Mouse (Mus musculus) liver, embryonic 12.5 days (tissue): ENCODE measurements at regions not wholly inside any gene's neighbourhood (a gene's known extent, or its start where the extent isn't known, plus 50 kb on each side); places are given as distances from the start of the nearest gene placed in this dataset.

Source experiments
- ATAC-seq: fragments of 200-750 bp; cut with Nextera tagmentation; 2 replicates; pipeline ENCODE4 v1.8.0; 2017; ENCODE audit warnings: moderate number of reproducible peaks, mild to moderate bottlenecking, moderate library complexity
- H3K27ac ChIP-seq: fragments of 300-500 bp; sonication (generic); 2 replicates; pipeline ENCODE4 v1.5.1; 2016; ENCODE audit warnings: mild to moderate bottlenecking
- H3K27me3 ChIP-seq: fragments of 300-500 bp; sonication (generic); replicated peaks from 2 replicates; pipeline ENCODE4 v1.6.1; 2016; ENCODE audit warnings: mild to moderate bottlenecking, moderate library complexity
- H3K36me3 ChIP-seq: fragments of 300-500 bp; sonication (generic); 2 replicates; pipeline ENCODE4 v1.6.1; 2016; ENCODE audit warnings: mild to moderate bottlenecking, moderate library complexity
- H3K4me1 ChIP-seq: fragments of 300-500 bp; sonication (generic); 2 replicates; pipeline ENCODE4 v1.6.1; 2016
- H3K4me2 ChIP-seq: fragments of 300-500 bp; sonication (generic); 2 replicates; pipeline ENCODE4 v1.6.1; 2016; ENCODE audit warnings: mild to moderate bottlenecking, moderate library complexity
- H3K4me3 ChIP-seq: fragments of 300-500 bp; sonication (generic); 2 replicates; pipeline ENCODE4 v1.5.1; 2016; ENCODE audit warnings: mild to moderate bottlenecking, moderate library complexity
- H3K9ac ChIP-seq: fragments of 300-500 bp; sonication (generic); 2 replicates; pipeline ENCODE4 v1.6.1; 2016; ENCODE audit warnings: mild to moderate bottlenecking, moderate library complexity
- H3K9me3 ChIP-seq: fragments of 300-500 bp; sonication (generic); replicated peaks from 2 replicates; pipeline ENCODE4 v1.6.1; 2016; ENCODE audit warnings: mild to moderate bottlenecking, moderate library complexity
- WGBS: fragments of 180-500 bp; shearing (Covaris S2); methylation state at CpG from one replicate; pipeline ENCODE4 v1.1.7; 2016; ENCODE audit not compliant: insufficient replicate concordance; 5-methylcytosine and 5-hydroxymethylcytosine counted together

- H3K9me3 ChIP-seq: no peaks in the 10 kb centered on the region
- H3K4me2 ChIP-seq: no peak overlapping the region
- no peak overlapping the region for H3K27ac ChIP-seq
- no peaks in the 10 kb centered on the region for H3K36me3 ChIP-seq
- no peak for ATAC-seq
- H3K4me3 ChIP-seq: no peak overlapping the region
- H3K27me3 ChIP-seq: no peaks in the 10 kb centered on the region
- peaks cover 5% of the 10 kb centered on the region; the same call in 1 of the 2 replicates for H3K4me1 ChIP-seq
- WGBS: 77% methylated on average over 11 of the region's 11 CpGs
- H3K9ac ChIP-seq: no peak overlapping the region
These were observed 160.3 kb upstream of the Tll1 start for GRCm38 (mm10) chr8:64366226-64366973.

- Histone ChIP-seq H3K4me2 (no peak overlapping the region), H3K9me3 (no peaks in the 10 kb centered on the region), H3K4me1 (no peaks in the 10 kb centered on the region), H3K27me3 (no peaks in the 10 kb centered on the region), H3K4me3 (no peak overlapping the region), H3K36me3 (no peaks in the 10 kb centered on the region), H3K27ac (no peak overlapping the region), H3K9ac (no peak overlapping the region)
- ATAC-seq: no peak
- 75% methylated on average over 5 of the region's 5 CpGs for WGBS
These were observed 151.0 kb upstream of the Tll1 start for GRCm38 (mm10) chr8:64357092-64357491.

GRCm38 (mm10) chr8:64348082-64348646 lies 142.1 kb upstream of the Tll1 start:
- Histone ChIP-seq H3K4me3 (no peak overlapping the region), H3K9me3 (no peaks in the 10 kb centered on the region), H3K36me3 (no peaks in the 10 kb centered on the region), H3K27ac (no peak overlapping the region), H3K4me2 (no peak overlapping the region), H3K9ac (no peak overlapping the region), H3K27me3 (no peaks in the 10 kb centered on the region), H3K4me1 (no peaks in the 10 kb centered on the region)
- no peak for ATAC-seq
- WGBS: 63% methylated on average over 3 of the region's 3 CpGs

GRCm38 (mm10) chr8:64347490-64347889 lies 141.4 kb upstream of the Tll1 start:
- H3K9me3 ChIP-seq: no peaks in the 10 kb centered on the region
- H3K36me3 ChIP-seq: no peaks in the 10 kb centered on the region
- H3K4me2 ChIP-seq: no peak overlapping the region
- H3K9ac ChIP-seq: no peak overlapping the region
- H3K27ac ChIP-seq: no peak overlapping the region
- H3K4me3 ChIP-seq: no peak overlapping the region
- ATAC-seq: no peak
- H3K4me1 ChIP-seq: no peaks in the 10 kb centered on the region
- no peaks in the 10 kb centered on the region for H3K27me3 ChIP-seq
- 72% methylated on average over 2 of the region's 2 CpGs for WGBS

- Histone ChIP-seq H3K9ac (no peak overlapping the region), H3K9me3 (no peaks in the 10 kb centered on the region), H3K4me2 (no peak overlapping the region), H3K4me1 (no peaks in the 10 kb centered on the region), H3K4me3 (no peak overlapping the region), H3K27ac (no peak overlapping the region), H3K36me3 (no peaks in the 10 kb centered on the region), H3K27me3 (no peaks in the 10 kb centered on the region)
- no peak for ATAC-seq
- 69% methylated on average over 5 of the region's 5 CpGs for WGBS
These were observed 140.4 kb upstream of the Tll1 start for GRCm38 (mm10) chr8:64346428-64346827.

- Histone ChIP-seq H3K4me3 (no peak overlapping the region), H3K4me2 (no peak overlapping the region), H3K9ac (no peak overlapping the region), H3K27ac (no peak overlapping the region), H3K9me3 (no peaks in the 10 kb centered on the region), H3K27me3 (no peaks in the 10 kb centered on the region), H3K36me3 (no peaks in the 10 kb centered on the region), H3K4me1 (no peaks in the 10 kb centered on the region)
- WGBS: 80% methylated on average over 1 of the region's 1 CpGs
- ATAC-seq: no peak
These were observed 138.9 kb upstream of the Tll1 start for GRCm38 (mm10) chr8:64344933-64345332.

- Histone ChIP-seq H3K36me3 (no peaks in the 10 kb centered on the region), H3K27ac (no peak overlapping the region), H3K4me1 (no peaks in the 10 kb centered on the region), H3K4me2 (no peak overlapping the region), H3K4me3 (no peak overlapping the region), H3K27me3 (no peaks in the 10 kb centered on the region), H3K9me3 (no peaks in the 10 kb centered on the region), H3K9ac (no peak overlapping the region)
- ATAC-seq: no peak
- 41% methylated on average over 7 of the region's 7 CpGs for WGBS
These were observed 137.5 kb upstream of the Tll1 start for GRCm38 (mm10) chr8:64343600-64343999.

GRCm38 (mm10) chr8:64342397-64342796 lies 136.3 kb upstream of the Tll1 start:
- H3K27ac ChIP-seq: no peak overlapping the region
- no peaks in the 10 kb centered on the region for H3K4me1 ChIP-seq
- no peak for ATAC-seq
- H3K9me3 ChIP-seq: no peaks in the 10 kb centered on the region
- H3K4me3 ChIP-seq: no peak overlapping the region
- H3K9ac ChIP-seq: no peak overlapping the region
- no peak overlapping the region for H3K4me2 ChIP-seq
- no peaks in the 10 kb centered on the region for H3K36me3 ChIP-seq
- H3K27me3 ChIP-seq: no peaks in the 10 kb centered on the region

- ATAC-seq: no peak
- no peaks in the 10 kb centered on the region for H3K27me3 ChIP-seq
- no peak overlapping the region for H3K9ac ChIP-seq
- H3K9me3 ChIP-seq: no peaks in the 10 kb centered on the region
- H3K27ac ChIP-seq: no peak overlapping the region
- WGBS: 16% methylated on average over 7 of the region's 7 CpGs
- no peak overlapping the region for H3K4me3 ChIP-seq
- H3K4me2 ChIP-seq: no peak overlapping the region
- H3K36me3 ChIP-seq: no peaks in the 10 kb centered on the region
- H3K4me1 ChIP-seq: no peaks in the 10 kb centered on the region
These were observed 131.3 kb upstream of the Tll1 start for GRCm38 (mm10) chr8:64337356-64337755.

GRCm38 (mm10) chr8:64336546-64336945 lies 130.5 kb upstream of the Tll1 start:
- Histone ChIP-seq H3K9ac (no peak overlapping the region), H3K27me3 (no peaks in the 10 kb centered on the region), H3K36me3 (no peaks in the 10 kb centered on the region), H3K4me2 (no peak overlapping the region), H3K4me3 (no peak overlapping the region), H3K4me1 (no peaks in the 10 kb centered on the region), H3K9me3 (no peaks in the 10 kb centered on the region), H3K27ac (no peak overlapping the region)
- no peak for ATAC-seq

GRCm38 (mm10) chr8:64335495-64335894 lies 129.4 kb upstream of the Tll1 start:
- Histone ChIP-seq H3K27ac (no peak overlapping the region), H3K4me2 (no peak overlapping the region), H3K27me3 (no peaks in the 10 kb centered on the region), H3K9me3 (no peaks in the 10 kb centered on the region), H3K4me3 (no peak overlapping the region), H3K36me3 (no peaks in the 10 kb centered on the region), H3K9ac (no peak overlapping the region), H3K4me1 (no peaks in the 10 kb centered on the region)
- 26% methylated on average over 5 of the region's 5 CpGs for WGBS
- no peak for ATAC-seq

GRCm38 (mm10) chr8:64323985-64324384 lies 117.9 kb upstream of the Tll1 start:
- H3K4me2 ChIP-seq: no peak overlapping the region
- H3K36me3 ChIP-seq: no peaks in the 10 kb centered on the region
- no peaks in the 10 kb centered on the region for H3K9me3 ChIP-seq
- no peak overlapping the region for H3K9ac ChIP-seq
- no peak overlapping the region for H3K27ac ChIP-seq
- no peak overlapping the region for H3K4me3 ChIP-seq
- ATAC-seq: no peak
- no peaks in the 10 kb centered on the region for H3K27me3 ChIP-seq
- 65% methylated on average over 2 of the region's 2 CpGs for WGBS
- no peaks in the 10 kb centered on the region for H3K4me1 ChIP-seq

- no peak overlapping the region for H3K9ac ChIP-seq
These were observed 114.3 kb upstream of the Tll1 start for GRCm38 (mm10) chr8:64320343-64320742.

More at GRCm38 (mm10) chr8:64320343-64320742, 114.3 kb upstream of the Tll1 start:
- no peak for ATAC-seq
- 72% methylated on average over 4 of the region's 4 CpGs for WGBS
- no peak overlapping the region for H3K4me2 ChIP-seq
- no peak overlapping the region for H3K27ac ChIP-seq
- no peaks in the 10 kb centered on the region for H3K27me3 ChIP-seq
- H3K4me1 ChIP-seq: no peaks in the 10 kb centered on the region
- no peak overlapping the region for H3K4me3 ChIP-seq
- no peaks in the 10 kb centered on the region for H3K36me3 ChIP-seq
- H3K9me3 ChIP-seq: no peaks in the 10 kb centered on the region
